Mouse (Mus musculus): Measurements from ENCODE around the gene Arhgap45. TPM values are rescaled to one million over a fixed set of nuclear protein-coding genes. Genes with fewer than 3 reads are reported as not detected.

The Arhgap45 gene
- polyA plus RNA-seq, 1 experiment from 2014 or later: 206 TPM

DNA sequence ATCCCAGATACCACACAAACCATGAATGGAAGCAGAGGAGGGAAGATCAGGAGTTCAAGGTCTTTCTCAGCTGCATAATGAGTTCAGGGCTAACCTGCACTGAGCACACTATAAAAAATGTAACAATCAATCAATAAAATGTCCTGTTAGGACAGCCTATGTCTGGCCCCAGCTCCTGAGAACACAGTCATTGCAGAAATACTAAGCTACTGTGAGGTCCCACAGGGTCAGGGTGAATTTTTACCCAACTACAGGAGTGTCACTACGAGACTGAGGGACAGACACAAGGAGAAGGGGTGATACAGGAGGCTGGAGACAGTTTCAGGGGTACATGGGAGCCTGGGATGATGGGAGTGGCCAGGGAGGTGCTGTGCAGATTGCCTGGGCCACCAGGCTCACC lies 61.9 kb downstream of the Arhgap45 start:
- no peak for DNase-seq (ENCODE audit: low spot score)

DNA sequence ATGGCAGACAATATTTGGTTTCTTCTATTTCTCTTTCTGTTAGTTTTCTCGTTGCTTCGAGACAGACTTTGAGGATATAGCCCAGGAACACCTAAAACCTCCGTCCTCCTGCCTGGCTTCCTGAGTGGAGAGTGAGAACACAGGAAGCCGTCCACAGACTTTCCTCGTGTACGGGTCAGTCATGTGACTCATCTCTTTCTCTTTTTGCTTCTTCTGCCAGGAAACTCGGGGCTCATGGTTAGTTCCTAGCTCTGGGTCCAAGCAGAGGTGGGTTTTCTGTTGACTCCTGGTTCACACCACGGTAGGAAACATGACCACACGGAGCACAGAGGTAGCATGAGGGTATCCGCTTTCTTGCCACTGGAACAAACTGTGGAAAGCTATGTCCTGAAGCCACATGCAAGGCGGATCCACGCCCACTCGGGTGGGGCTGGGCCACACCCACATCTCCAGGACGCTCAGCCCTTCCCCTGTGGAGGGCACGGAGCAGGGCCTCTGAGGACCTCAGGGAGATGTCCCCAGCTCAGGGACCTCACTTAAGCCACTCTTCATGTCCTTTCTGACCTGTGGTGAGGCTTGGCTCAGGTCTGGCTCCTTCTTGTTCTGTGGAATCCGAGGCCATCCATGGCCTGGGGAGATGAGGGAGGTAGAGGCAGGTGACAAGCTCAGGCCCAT lies 64.1 kb downstream of the Arhgap45 start:
- no peak for DNase-seq (ENCODE audit: low spot score)

Other genes with a start within 250 kb of the Arhgap45 start
- gene Rnf126, start 249.7 kb upstream of the Arhgap45 start, polyA plus RNA-seq (2015; fragmentation: Nextera tagmentation; extraction: Ambion mirVana): 74.1 and 80.0 TPM in 2 replicates
- 5.4 and 6.0 TPM in 2 replicates for gene Fstl3, start 239.4 kb upstream of the Arhgap45 start, polyA plus RNA-seq (2015; fragmentation: Nextera tagmentation; extraction: Ambion mirVana)
- 31.6 and 32.5 TPM in 2 replicates for gene Prss57, start 225.7 kb upstream of the Arhgap45 start, polyA plus RNA-seq (2015; fragmentation: Nextera tagmentation; extraction: Ambion mirVana)
- gene Palm, start 223.1 kb upstream of the Arhgap45 start, polyA plus RNA-seq (2015; fragmentation: Nextera tagmentation; extraction: Ambion mirVana): 50.5 and 51.3 TPM in 2 replicates
- 7.5 and 10.5 TPM in 2 replicates for gene Misp, start 195.7 kb upstream of the Arhgap45 start, polyA plus RNA-seq (2015; fragmentation: Nextera tagmentation; extraction: Ambion mirVana)
- gene Ptbp1, start 162.2 kb upstream of the Arhgap45 start, polyA plus RNA-seq (2015; fragmentation: Nextera tagmentation; extraction: Ambion mirVana): 217 and 246 TPM in 2 replicates
- gene Prtn3, start 142.2 kb upstream of the Arhgap45 start, polyA plus RNA-seq (2015; fragmentation: Nextera tagmentation; extraction: Ambion mirVana): 1.7 TPM in 2 replicates
- 3.3 and 3.4 TPM in 2 replicates for gene Plppr3, start 142.0 kb upstream of the Arhgap45 start, polyA plus RNA-seq (2015; fragmentation: Nextera tagmentation; extraction: Ambion mirVana)
- 0.30 and 0.74 TPM in 2 replicates for gene Elane, start 130.4 kb upstream of the Arhgap45 start, polyA plus RNA-seq (2015; fragmentation: Nextera tagmentation; extraction: Ambion mirVana)
- 4.2 TPM in 1 of 2 replicates, not detected in the other for gene Cfd, start 125.8 kb upstream of the Arhgap45 start, polyA plus RNA-seq (2015; fragmentation: Nextera tagmentation; extraction: Ambion mirVana)
- gene Med16, start 107.7 kb upstream of the Arhgap45 start, polyA plus RNA-seq (2015; fragmentation: Nextera tagmentation; extraction: Ambion mirVana): 32.6 and 39.1 TPM in 2 replicates
- 5.3 and 15.5 TPM in 2 replicates for gene Gm26602, start 105.8 kb upstream of the Arhgap45 start, polyA plus RNA-seq (2015; fragmentation: Nextera tagmentation; extraction: Ambion mirVana)
- gene Kiss1r, start 99.7 kb upstream of the Arhgap45 start, polyA plus RNA-seq (2015; fragmentation: Nextera tagmentation; extraction: Ambion mirVana): 0.48 and 1.2 TPM in 2 replicates
- 129 and 131 TPM in 2 replicates for gene R3hdm4, start 95.4 kb upstream of the Arhgap45 start, polyA plus RNA-seq (2015; fragmentation: Nextera tagmentation; extraction: Ambion mirVana)
- gene Arid3a, start 89.6 kb upstream of the Arhgap45 start, polyA plus RNA-seq (2015; fragmentation: Nextera tagmentation; extraction: Ambion mirVana): 3.7 TPM in 2 replicates
- 77.5 and 85.8 TPM in 2 replicates for gene Wdr18, start 56.5 kb upstream of the Arhgap45 start, polyA plus RNA-seq (2015; fragmentation: Nextera tagmentation; extraction: Ambion mirVana)
- 0.09 and 0.20 TPM in 2 replicates for gene Grin3b, start 45.9 kb upstream of the Arhgap45 start, polyA plus RNA-seq (2015; fragmentation: Nextera tagmentation; extraction: Ambion mirVana)
- 19.4 and 25.8 TPM in 2 replicates for gene Tmem259, start 32.3 kb upstream of the Arhgap45 start, polyA plus RNA-seq (2015; fragmentation: Nextera tagmentation; extraction: Ambion mirVana)
- gene Cnn2, start 28.1 kb upstream of the Arhgap45 start, polyA plus RNA-seq (2015; fragmentation: Nextera tagmentation; extraction: Ambion mirVana): 137 and 152 TPM in 2 replicates
- gene Abca7, start 20.2 kb upstream of the Arhgap45 start, polyA plus RNA-seq (2015; fragmentation: Nextera tagmentation; extraction: Ambion mirVana): 5.2 and 5.8 TPM in 2 replicates
- 153 and 158 TPM in 2 replicates for gene Polr2e, start 23.1 kb downstream of the Arhgap45 start, polyA plus RNA-seq (2015; fragmentation: Nextera tagmentation; extraction: Ambion mirVana)
- gene Gpx4, start 30.5 kb downstream of the Arhgap45 start, polyA plus RNA-seq (2015; fragmentation: Nextera tagmentation; extraction: Ambion mirVana): 640 and 681 TPM in 2 replicates
- 18.3 and 19.7 TPM in 2 replicates for gene Sbno2, start 88.9 kb downstream of the Arhgap45 start, polyA plus RNA-seq (2015; fragmentation: Nextera tagmentation; extraction: Ambion mirVana)
- gene Stk11, start 99.2 kb downstream of the Arhgap45 start, polyA plus RNA-seq (2015; fragmentation: Nextera tagmentation; extraction: Ambion mirVana): 18.2 and 23.2 TPM in 2 replicates
- gene Atp5d, start 122.0 kb downstream of the Arhgap45 start, polyA plus RNA-seq (2015; fragmentation: Nextera tagmentation; extraction: Ambion mirVana): 588 TPM in 2 replicates
- 3.5 and 4.3 TPM in 2 replicates for gene Cbarp, start 124.2 kb downstream of the Arhgap45 start, polyA plus RNA-seq (2015; fragmentation: Nextera tagmentation; extraction: Ambion mirVana)
- gene Midn, start 131.6 kb downstream of the Arhgap45 start, polyA plus RNA-seq (2015; fragmentation: Nextera tagmentation; extraction: Ambion mirVana): 13.1 and 18.8 TPM in 2 replicates
- gene Cirbp, start 149.3 kb downstream of the Arhgap45 start, polyA plus RNA-seq (2015; fragmentation: Nextera tagmentation; extraction: Ambion mirVana): 226 and 376 TPM in 2 replicates
- gene 1600002K03Rik, start 156.3 kb downstream of the Arhgap45 start, polyA plus RNA-seq (2015; fragmentation: Nextera tagmentation; extraction: Ambion mirVana): 15.3 and 15.4 TPM in 2 replicates
- 1.2 and 1.6 TPM in 2 replicates for gene Efna2, start 162.8 kb downstream of the Arhgap45 start, polyA plus RNA-seq (2015; fragmentation: Nextera tagmentation; extraction: Ambion mirVana)
- gene Mum1, start 209.8 kb downstream of the Arhgap45 start, polyA plus RNA-seq (2015; fragmentation: Nextera tagmentation; extraction: Ambion mirVana): 70.8 and 72.4 TPM in 2 replicates
- gene Ndufs7, start 232.5 kb downstream of the Arhgap45 start, polyA plus RNA-seq (2015; fragmentation: Nextera tagmentation; extraction: Ambion mirVana): 319 and 339 TPM in 2 replicates
- gene Gamt, start 244.4 kb downstream of the Arhgap45 start, polyA plus RNA-seq (2015; fragmentation: Nextera tagmentation; extraction: Ambion mirVana): 5.5 and 5.9 TPM in 2 replicates
- gene Dazap1, start 244.8 kb downstream of the Arhgap45 start, polyA plus RNA-seq (2015; fragmentation: Nextera tagmentation; extraction: Ambion mirVana): 48.9 and 56.1 TPM in 2 replicates